Mouse (Mus musculus) 3134 (cell line): ENCODE measurements around the gene Gm2016.
A peak's percentile ranks its signal among the peaks of the same experiment; 100 is the strongest.
"Not testable (repeated sequence)": the region's sequence is repeated elsewhere in the genome, so short reads cannot be mapped to it uniquely, and the experiment has no call there.

Experiments
- DNase-seq: peaks from one replicate; pipeline ENCODE4 v3.0.0-alpha.2; 2011; ENCODE audit warnings: low spot score; ENCODE audit not compliant: insufficient read length; ENCODE audit errors: extremely low read depth

The Gm2016 gene

DNA sequence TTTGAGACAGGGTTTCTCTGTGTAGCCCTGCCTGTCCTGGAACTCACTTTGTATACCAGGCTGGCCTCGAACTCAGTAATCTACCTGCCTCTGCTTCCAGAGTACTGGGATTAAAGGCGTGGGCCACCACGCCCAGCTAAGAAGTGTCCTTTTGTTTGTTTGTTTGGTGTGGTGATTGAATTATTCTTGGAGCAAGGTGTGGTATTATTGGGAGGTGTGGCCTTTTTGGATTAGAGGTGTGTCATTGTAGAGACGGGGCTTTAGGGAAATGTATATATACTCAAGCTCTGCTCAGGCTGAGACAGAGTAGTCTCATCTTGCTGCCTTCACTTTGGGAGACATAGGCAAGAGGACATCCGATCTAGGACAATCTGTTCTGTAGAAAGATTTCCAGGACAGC is at the start of gene Gm2016:
TSS of gene Gm2016 (plus strand) at position 301 of the 400 bp plus-strand sequence.
- DNase-seq, result not testable (repeated sequence)

DNA sequence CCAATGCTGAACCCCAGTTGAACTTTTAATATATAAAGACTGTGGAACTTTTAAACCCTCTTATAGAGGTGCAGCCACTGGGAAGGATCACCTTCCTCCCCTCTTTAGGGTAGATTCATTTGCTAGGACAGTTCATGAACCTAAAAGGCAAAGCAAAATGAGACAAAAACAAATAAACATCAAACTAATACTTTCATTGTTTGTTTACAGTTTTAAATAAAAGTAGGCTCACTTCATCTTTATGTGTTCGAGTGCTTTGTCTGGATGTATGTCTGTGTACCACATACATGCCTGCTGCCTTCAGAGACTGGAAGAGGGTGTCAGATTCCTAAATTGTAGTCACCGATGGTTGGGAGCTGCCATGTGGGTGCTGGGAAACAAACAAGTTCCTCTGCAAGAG is 31.6 kb upstream of the Gm2016 start, which contains the start of gene Gm2001:
TSS of gene Gm2001 (minus strand) at position 101 of the 400 bp plus-strand sequence.
- DNase-seq, result not testable (repeated sequence)

DNA sequence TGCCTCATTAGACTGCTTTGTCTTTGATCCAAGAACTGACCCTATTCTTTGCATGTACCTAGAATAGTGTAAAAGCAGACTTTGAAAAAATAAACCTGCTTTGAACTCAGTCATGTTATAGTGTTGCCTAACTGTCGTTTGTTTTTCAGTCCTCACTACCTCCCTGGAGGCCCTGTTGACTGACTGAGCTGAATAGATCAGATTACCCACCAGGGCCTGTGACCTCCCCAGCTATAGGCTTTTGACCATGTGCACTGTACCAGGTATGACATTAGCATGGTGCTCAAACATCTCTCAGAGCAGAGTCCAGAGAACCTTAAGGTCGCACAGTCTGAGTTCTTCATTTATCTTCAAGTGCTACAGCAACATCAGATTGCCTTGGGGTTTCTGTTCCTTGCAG is 23.2 kb upstream of the Gm2016 start:
- not testable (repeated sequence) for DNase-seq

DNA sequence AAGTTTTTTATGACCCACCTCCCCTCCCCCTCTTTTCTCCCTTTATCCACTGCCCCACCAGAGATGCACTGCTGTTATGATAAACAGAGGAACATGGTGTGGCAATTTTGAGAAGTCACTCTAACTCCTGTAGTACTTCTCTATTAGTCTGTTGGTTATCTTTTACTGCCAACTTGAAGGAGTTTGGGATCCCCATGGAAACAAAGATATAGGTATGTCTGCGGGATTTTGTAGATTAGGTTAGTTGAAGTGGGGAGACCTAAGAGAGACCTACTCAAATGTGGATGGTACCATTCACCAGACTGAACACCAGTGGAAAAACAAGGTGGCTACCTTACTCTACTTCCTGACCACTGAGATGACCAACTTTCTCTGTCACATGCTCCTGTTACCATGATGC is 17.8 kb upstream of the Gm2016 start:
- DNase-seq, result not testable (repeated sequence)

DNA sequence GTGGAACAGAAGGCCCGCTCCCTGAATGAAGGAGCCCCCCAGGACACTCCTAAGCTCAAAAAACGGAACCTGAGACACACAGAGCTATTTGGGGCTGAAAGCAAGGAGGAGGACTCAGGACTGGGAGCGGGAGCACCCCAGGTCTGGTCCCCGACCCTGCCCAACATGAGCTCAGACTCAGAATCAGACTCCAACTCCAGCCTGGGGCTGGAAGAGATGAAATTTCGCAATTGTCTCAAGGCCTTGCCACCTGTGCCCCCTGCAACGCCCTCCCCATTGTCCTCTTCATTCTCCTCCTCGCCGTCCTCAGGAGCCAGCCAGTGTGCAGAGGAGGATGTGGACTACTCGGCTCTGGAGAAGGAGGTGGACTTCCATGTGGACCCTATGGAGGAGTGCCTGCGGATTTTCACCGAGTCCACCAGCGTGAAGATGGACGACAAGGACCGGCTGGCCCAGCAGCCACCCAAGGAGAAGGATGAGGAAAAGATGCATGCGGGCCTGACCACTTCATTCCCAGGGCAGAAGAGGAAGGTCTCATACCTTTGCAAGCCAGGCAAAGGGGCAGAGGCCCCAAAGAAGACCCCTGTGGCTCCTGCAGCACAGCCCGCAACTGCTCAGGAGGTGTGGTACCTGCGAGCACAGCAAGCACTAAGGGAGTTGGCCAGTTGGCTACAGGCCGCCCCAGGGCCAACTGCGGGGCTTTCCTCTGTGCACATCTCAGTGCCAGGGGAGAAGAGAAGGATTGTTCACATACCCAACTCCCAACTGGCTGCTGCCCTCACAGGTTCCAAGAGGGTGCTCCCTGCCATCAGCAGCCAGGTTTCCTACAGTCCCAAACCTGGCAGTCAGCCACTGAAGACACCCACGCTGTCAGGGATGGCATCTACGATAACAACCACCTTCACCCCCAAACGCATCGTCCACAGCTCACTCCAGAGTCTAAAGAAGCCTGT is 11.9 kb upstream of the Gm2016 start:
- DNase-seq, result peak; percentile 8

DNA sequence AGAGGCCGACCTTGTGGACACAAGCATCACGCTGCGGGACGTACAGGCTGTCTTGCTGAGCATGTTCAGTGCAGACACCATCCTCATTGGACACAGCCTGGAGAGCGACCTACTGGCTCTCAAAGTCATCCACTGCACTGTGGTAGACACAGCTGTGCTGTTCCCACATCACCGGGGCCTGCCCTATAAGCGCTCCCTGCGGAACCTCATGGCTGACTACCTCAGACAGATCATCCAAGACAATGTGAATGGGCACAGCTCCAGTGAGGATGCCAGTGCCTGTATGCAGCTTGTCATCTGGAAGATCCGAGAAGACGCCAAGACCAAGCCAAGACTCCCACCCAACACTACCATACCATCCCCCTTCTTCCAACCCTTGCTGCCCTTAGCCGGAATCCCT is 10.2 kb upstream of the Gm2016 start:
- DNase-seq, result not testable (repeated sequence)

DNA sequence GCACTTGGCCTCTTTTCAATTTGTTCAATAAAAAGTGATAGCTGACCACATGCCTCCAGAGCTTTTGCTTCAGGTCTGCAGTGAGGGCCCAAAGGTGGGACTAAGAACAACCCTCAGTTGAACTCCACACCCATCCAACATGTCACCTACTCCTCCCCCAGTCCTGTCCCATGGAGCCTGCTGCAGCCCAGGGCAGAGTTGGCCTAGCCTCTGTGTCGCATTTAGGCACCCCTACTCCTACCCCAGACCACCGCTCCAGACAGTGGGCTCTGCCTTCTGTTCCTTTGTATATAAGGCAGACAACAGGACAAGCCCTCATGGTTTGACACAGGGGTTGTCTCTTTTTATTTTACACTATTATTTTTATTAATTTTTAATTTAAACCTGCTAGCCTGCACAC is 9.8 kb upstream of the Gm2016 start:
- DNase-seq, result not testable (repeated sequence)

DNA sequence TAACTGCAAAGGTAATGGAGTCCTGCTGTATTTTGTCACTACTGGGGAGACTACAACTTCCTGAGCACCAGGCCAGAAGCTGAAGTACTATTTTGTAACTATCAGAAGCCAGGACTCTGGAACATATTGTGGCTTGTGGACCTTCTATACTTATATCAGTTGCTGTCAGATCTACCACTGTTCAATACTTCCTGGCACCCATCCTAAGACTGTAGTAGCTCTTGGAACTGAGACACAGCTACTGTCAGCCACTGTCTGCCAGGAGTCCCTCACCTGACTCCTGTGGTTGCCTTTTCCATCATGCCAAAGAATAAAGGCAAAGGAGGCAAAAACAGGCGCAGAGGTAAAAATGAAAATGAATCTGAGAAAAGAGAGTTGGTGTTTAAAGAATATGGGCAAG is 21.2 kb downstream of the Gm2016 start, which contains the start of gene Gm2022:
TSS of gene Gm2022 (plus strand) at position 301 of the 400 bp plus-strand sequence.
- DNase-seq, result not testable (repeated sequence)

DNA sequence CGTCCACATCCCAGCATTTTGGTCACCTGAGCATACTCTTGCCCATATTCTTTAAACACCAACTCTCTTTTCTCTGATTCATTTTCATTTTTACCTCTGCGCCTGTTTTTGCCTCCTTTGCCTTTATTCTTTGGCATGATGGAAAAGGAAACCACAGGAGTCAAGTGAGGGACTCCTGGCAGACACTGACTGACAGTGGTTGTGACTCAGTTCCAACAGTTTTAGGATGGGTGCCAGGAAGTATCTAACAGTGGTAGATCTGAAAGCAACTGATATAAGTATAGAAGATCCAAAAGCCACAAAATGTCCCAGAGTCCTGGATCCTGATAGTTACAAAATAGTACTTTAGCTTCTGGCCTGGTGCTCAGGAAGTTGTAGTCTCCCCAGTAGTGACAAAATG is 45.8 kb downstream of the Gm2016 start, which contains the start of gene Gm2035:
TSS of gene Gm2035 (minus strand) at position 137 of the 400 bp plus-strand sequence.
- not testable (repeated sequence) for DNase-seq
